Mouse (Mus musculus): ENCODE measurements around the gene Cd63. TPM values are rescaled to one million over a fixed set of nuclear protein-coding genes. Genes with fewer than 3 reads are reported as not detected.

Cd63 gene
- polyA plus RNA-seq, 1 experiment, result 132 TPM

DNA sequence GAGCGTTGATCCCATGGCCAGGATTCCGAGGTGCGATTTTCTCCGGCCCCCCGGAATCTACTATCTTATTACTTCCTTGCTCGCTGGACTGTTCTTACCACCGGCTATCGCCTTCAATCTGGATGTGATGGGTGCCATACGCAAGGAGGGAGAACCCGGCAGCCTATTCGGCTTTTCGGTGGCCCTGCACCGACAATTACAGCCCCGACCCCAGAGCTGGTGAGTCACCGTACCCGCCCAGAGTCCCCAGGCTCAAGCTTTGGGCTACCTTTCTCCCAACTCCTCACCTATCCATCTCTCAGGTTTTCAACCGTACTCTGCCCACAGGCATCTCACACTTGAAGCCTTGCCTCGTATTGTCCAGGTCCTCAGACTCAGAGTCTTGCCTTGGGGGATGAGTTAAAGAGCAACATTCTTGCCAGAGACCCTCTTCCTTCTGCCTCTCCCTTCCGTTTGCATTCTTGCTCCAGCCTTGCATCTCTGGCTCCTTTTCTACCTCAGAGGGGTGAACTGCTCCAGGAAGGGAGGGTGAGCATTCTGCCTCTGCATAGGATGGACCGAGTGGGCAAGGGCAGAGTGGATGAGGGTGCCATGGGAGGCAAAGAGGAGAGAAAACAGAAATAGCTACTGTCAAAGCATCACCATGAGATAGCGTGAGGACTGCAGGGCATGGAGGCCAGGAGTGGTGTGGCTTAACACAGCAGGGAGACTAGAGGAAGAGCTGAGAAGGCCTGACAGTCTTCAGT is 33.4 kb downstream of the Cd63 start:
- peak overlapping the region; percentile 44 for H3K4me3 ChIP-seq (replicated peaks; ENCODE audit: extremely low read depth, low read depth, low read length)
- peaks cover 11% of the 10 kb centered on the region for H3K4me1 ChIP-seq (ENCODE audit: control insufficient read depth, insufficient read depth, low read length)
- TF ChIP-seq POLR2A (IDR thresholded peaks at IDR 0.05; ENCODE audit: borderline replicate concordance, extremely low read depth, low read depth, low read length) (no peak), CTCF (IDR thresholded peaks at IDR 0.05; ENCODE audit: insufficient read depth, low read length) (no peak)
- DNase-seq, result peak; percentile 17
- 3% methylated on average over 21 of the region's 21 CpGs for WGBS

GRCm38 (mm10) chr10:128934997-128935787 is 34.4 kb downstream of the Cd63 start:
- TF ChIP-seq CTCF (IDR thresholded peaks at IDR 0.05; ENCODE audit: insufficient read depth, low read length) (no peak), POLR2A (IDR thresholded peaks at IDR 0.05; ENCODE audit: borderline replicate concordance, extremely low read depth, low read depth, low read length) (no peak)
- Histone ChIP-seq H3K4me1 (ENCODE audit: control insufficient read depth, insufficient read depth, low read length) (peaks cover 9% of the 10 kb centered on the region), H3K4me3 (replicated peaks; ENCODE audit: extremely low read depth, low read depth, low read length) (no peak overlapping the region)
- 62% methylated on average over 7 of the region's 7 CpGs for WGBS
- DNase-seq, result no peak

DNA sequence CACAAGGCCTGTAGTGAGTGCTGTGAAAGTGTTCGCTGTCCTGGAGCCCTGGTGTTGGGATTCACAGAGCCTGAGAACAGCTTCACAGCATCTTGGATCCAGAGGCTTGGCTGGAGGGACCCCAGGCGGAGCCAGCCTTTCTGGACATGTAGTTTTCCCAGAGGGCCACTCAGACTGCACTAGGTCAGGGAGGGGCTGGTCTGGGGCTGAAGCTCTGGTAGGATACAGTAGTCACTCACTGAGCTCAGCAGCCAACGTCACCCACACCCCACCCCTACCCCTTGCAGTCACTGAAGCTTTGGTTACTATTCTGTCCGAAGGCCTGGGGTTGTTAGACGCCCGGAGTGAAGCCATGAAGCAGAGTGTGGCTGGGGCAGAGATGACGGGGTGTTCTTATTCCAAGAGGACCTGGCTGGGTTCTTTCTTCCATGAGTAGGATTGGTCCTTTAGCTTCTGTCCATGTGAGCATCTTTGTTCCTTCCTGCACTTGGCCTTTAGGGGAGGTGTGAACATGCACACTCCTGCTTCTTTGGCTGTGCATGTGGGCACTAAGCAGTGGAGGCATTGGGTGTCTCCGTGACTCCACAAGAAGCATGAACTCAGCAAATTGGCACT is 35.1 kb downstream of the Cd63 start:
- Histone ChIP-seq H3K4me3 (replicated peaks; ENCODE audit: extremely low read depth, low read depth, low read length) (no peak overlapping the region), H3K4me1 (ENCODE audit: control insufficient read depth, insufficient read depth, low read length) (peaks cover 9% of the 10 kb centered on the region)
- WGBS, result 75% methylated on average over 8 of the region's 8 CpGs
- no peak for DNase-seq
- TF ChIP-seq CTCF (IDR thresholded peaks at IDR 0.05; ENCODE audit: insufficient read depth, low read length) (no peak), POLR2A (IDR thresholded peaks at IDR 0.05; ENCODE audit: borderline replicate concordance, extremely low read depth, low read depth, low read length) (no peak)

GRCm38 (mm10) chr10:128937756-128938390 is 37.1 kb downstream of the Cd63 start:
- WGBS, result 72% methylated on average over 12 of the region's 12 CpGs
- H3K4me1 ChIP-seq (ENCODE audit: control insufficient read depth, insufficient read depth, low read length), result peaks cover 9% of the 10 kb centered on the region
- TF ChIP-seq POLR2A (IDR thresholded peaks at IDR 0.05; ENCODE audit: borderline replicate concordance, extremely low read depth, low read depth, low read length) (no peak), CTCF (IDR thresholded peaks at IDR 0.05; ENCODE audit: insufficient read depth, low read length) (no peak)
- no peak overlapping the region for H3K4me3 ChIP-seq (replicated peaks; ENCODE audit: extremely low read depth, low read depth, low read length)
- DNase-seq, result no peak

GRCm38 (mm10) chr10:128938457-128938856 is 37.7 kb downstream of the Cd63 start:
- DNase-seq, result peak; percentile 70
- TF ChIP-seq CTCF (IDR thresholded peaks at IDR 0.05; ENCODE audit: insufficient read depth, low read length) (no peak), POLR2A (IDR thresholded peaks at IDR 0.05; ENCODE audit: borderline replicate concordance, extremely low read depth, low read depth, low read length) (no peak)
- WGBS, result 70% methylated on average over 9 of the region's 9 CpGs

DNA sequence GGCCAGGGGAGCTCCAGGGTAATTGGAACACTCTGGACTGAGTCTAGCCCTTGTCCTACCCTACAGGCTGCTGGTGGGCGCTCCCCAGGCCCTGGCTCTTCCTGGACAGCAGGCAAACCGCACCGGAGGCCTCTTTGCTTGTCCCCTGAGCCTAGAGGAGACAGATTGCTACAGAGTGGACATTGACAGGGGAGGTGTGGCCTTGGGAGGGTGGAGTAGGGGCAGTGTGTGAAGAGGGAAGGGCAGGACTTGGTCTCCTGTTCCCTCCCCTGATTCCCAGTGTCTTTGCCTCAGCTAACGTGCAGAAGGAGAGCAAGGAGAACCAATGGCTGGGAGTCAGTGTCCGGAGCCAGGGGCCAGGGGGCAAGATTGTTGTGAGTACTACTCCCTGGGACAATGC is 38.2 kb downstream of the Cd63 start:
- no peak overlapping the region for H3K4me3 ChIP-seq (replicated peaks; ENCODE audit: extremely low read depth, low read depth, low read length)
- peak; percentile 24 for DNase-seq
- 39% methylated on average over 5 of the region's 5 CpGs for WGBS
- peaks cover 7% of the 10 kb centered on the region for H3K4me1 ChIP-seq (ENCODE audit: control insufficient read depth, insufficient read depth, low read length)
- TF ChIP-seq CTCF (IDR thresholded peaks at IDR 0.05; ENCODE audit: insufficient read depth, low read length), result no peak
- no peak for TF ChIP-seq POLR2A (IDR thresholded peaks at IDR 0.05; ENCODE audit: borderline replicate concordance, extremely low read depth, low read depth, low read length)

More at GRCm38 (mm10) chr10:128938457-128938856, 37.7 kb downstream of the Cd63 start:
- peaks cover 9% of the 10 kb centered on the region for H3K4me1 ChIP-seq (ENCODE audit: control insufficient read depth, insufficient read depth, low read length)
- H3K4me3 ChIP-seq (replicated peaks; ENCODE audit: extremely low read depth, low read depth, low read length), result no peak overlapping the region

DNA sequence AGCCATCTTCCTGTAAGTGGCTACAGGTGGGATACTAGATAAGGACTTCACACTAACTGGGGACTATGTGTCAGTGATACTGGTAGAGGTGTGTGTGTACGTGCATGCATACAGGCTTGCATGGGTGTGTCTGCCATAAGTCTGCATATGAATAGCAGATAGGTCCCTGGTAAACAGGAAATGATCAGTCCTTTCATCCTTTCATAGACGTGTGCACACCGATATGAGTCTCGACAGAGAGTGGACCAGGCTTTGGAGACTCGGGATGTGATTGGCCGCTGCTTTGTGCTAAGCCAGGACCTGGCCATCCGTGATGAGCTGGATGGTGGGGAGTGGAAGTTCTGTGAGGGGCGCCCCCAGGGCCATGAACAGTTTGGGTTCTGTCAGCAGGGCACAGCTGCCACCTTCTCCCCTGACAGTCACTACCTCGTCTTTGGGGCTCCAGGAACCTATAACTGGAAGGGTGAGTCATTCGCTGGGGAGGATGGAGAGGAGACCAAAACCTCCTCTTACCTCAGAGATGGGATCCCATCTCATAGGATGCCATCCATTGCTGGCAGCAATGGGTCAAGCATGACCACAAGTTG is 39.8 kb downstream of the Cd63 start:
- WGBS, result 68% methylated on average over 10 of the region's 10 CpGs
- Histone ChIP-seq H3K4me1 (ENCODE audit: control insufficient read depth, insufficient read depth, low read length) (peaks cover 4% of the 10 kb centered on the region; the same call in 1 of the 2 replicates), H3K4me3 (replicated peaks; ENCODE audit: extremely low read depth, low read depth, low read length) (no peak overlapping the region)
- no peak for DNase-seq
- no peak for TF ChIP-seq POLR2A (IDR thresholded peaks at IDR 0.05; ENCODE audit: borderline replicate concordance, extremely low read depth, low read depth, low read length)
- no peak for TF ChIP-seq CTCF (IDR thresholded peaks at IDR 0.05; ENCODE audit: insufficient read depth, low read length)

- TF ChIP-seq POLR2A (IDR thresholded peaks at IDR 0.05; ENCODE audit: borderline replicate concordance, extremely low read depth, low read depth, low read length) (no peak), CTCF (IDR thresholded peaks at IDR 0.05; ENCODE audit: insufficient read depth, low read length) (peak; percentile 68)
- DNase-seq, result peak; percentile 49
- Histone ChIP-seq H3K4me3 (replicated peaks; ENCODE audit: extremely low read depth, low read depth, low read length) (no peak overlapping the region), H3K4me1 (ENCODE audit: control insufficient read depth, insufficient read depth, low read length) (no peaks in the 10 kb centered on the region)
- 21% methylated on average over 3 of the region's 3 CpGs for WGBS
These were observed 44.9 kb downstream of the Cd63 start for GRCm38 (mm10) chr10:128945675-128946074.

DNA sequence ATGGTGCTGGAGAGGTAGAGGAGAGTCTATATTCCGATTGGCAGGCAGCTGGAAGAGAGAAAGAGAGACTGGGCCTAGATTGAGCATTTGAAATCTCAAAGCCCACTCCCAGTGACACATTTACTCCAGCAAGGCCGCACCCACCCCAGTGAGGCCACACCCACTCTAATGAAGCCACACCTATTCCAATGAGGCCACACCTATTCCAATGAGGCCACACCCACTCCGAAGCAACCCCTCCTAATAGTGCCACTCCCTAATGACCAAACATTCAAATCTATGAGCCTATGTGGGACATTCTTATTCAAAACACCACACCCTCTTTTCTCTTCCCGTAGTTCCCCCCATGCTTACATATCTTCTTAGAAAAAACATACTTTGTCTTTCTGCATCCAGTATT is 46.7 kb downstream of the Cd63 start:
- no peak for TF ChIP-seq POLR2A (IDR thresholded peaks at IDR 0.05; ENCODE audit: borderline replicate concordance, extremely low read depth, low read depth, low read length)
- no peak for TF ChIP-seq CTCF (IDR thresholded peaks at IDR 0.05; ENCODE audit: insufficient read depth, low read length)
- Histone ChIP-seq H3K4me1 (ENCODE audit: control insufficient read depth, insufficient read depth, low read length) (no peaks in the 10 kb centered on the region), H3K4me3 (replicated peaks; ENCODE audit: extremely low read depth, low read depth, low read length) (no peak overlapping the region)
- 86% methylated on average over 4 of the region's 4 CpGs for WGBS
- no peak for DNase-seq

All from lung, adult 2 months (tissue).